In genomic region chr10:81349146-81349545, GRCm38 (mm10) we compare ENCODE assay signal across 8 mouse cellular contexts. TPM values are rescaled to one million over a fixed set of nuclear protein-coding genes. Genes with fewer than 3 reads are reported as not detected.
DNase-seq lines count a peak whose midpoint lies in the region; ATAC-seq lines count a peak whose summit lies in the region.

No protein-coding gene starts in this region.

- peaks cover 5% of the 10 kb centered on the region for H3K27me3 ChIP-seq in embryonic facial prominence, embryonic 11.5 days (ENCODE audit: control insufficient read depth, insufficient read depth, low read length)
- H3K27me3 ChIP-seq in hindbrain, embryonic 16.5 days (replicated peaks; ENCODE audit: control insufficient read depth, insufficient read depth, low read length) = peaks cover 16% of the 10 kb centered on the region
- peaks cover 20% of the 10 kb centered on the region for H3K27me3 ChIP-seq in liver, embryonic 13.5 days
- peaks cover 25% of the 10 kb centered on the region for H3K27me3 ChIP-seq in neural tube, embryonic 15.5 days (replicated peaks)

- no peaks in the 10 kb centered on the region for H3K9me3 ChIP-seq in embryonic facial prominence, embryonic 11.5 days (replicated peaks; ENCODE audit: control insufficient read depth, low read length)
- H3K9me3 ChIP-seq in hindbrain, embryonic 16.5 days (ENCODE audit: control insufficient read depth, low read length) = no peaks in the 10 kb centered on the region
- H3K9me3 ChIP-seq in liver, embryonic 13.5 days (replicated peaks) = no peaks in the 10 kb centered on the region
- no peaks in the 10 kb centered on the region for H3K9me3 ChIP-seq in neural tube, embryonic 15.5 days (replicated peaks)

- 3% methylated on average over 12 of the region's 12 CpGs for WGBS in embryonic facial prominence, embryonic 11.5 days
- 3% methylated on average over 12 of the region's 12 CpGs for WGBS in hindbrain, embryonic 16.5 days
- 6% methylated on average over 12 of the region's 12 CpGs for WGBS in liver, embryonic 13.5 days (ENCODE audit: insufficient replicate concordance)
- 5% methylated on average over 12 of the region's 12 CpGs for WGBS in neural tube, embryonic 15.5 days

- no peak for ATAC-seq in embryonic facial prominence, embryonic 11.5 days (replicated peaks; ENCODE audit: insufficient number of reproducible peaks, low FRiP score, low TSS enrichment, low read depth)
- ATAC-seq in hindbrain, embryonic 16.5 days = no peak
- peak; percentile 45 for ATAC-seq in liver, embryonic 13.5 days (ENCODE audit: low read depth)
- ATAC-seq in neural tube, embryonic 15.5 days (ENCODE audit: low FRiP score) = no peak

- peak overlapping the region; percentile 87 for H3K4me3 ChIP-seq in embryonic facial prominence, embryonic 11.5 days (ENCODE audit: low read depth, low read length)
- H3K4me3 ChIP-seq in hindbrain, embryonic 16.5 days (ENCODE audit: low read length) = no peak overlapping the region
- peak overlapping the region; percentile 90 for H3K4me3 ChIP-seq in liver, embryonic 13.5 days (replicated peaks)
- H3K4me3 ChIP-seq in neural tube, embryonic 15.5 days (replicated peaks) = peak overlapping the region; percentile 65

- no peak overlapping the region for H3K27ac ChIP-seq in embryonic facial prominence, embryonic 11.5 days (replicated peaks; ENCODE audit: low read depth, low read length)
- H3K27ac ChIP-seq in hindbrain, embryonic 16.5 days (ENCODE audit: low read depth, low read length) = no peak overlapping the region
- peak overlapping the region; percentile 93 for H3K27ac ChIP-seq in liver, embryonic 13.5 days
- no peak overlapping the region for H3K27ac ChIP-seq in neural tube, embryonic 15.5 days (replicated peaks)

- peak overlapping the region; percentile 87 for H3K9ac ChIP-seq in embryonic facial prominence, embryonic 11.5 days (replicated peaks; ENCODE audit: low read length)
- no peak overlapping the region for H3K9ac ChIP-seq in hindbrain, embryonic 16.5 days (ENCODE audit: low read depth, low read length)
- peak overlapping the region; percentile 96 for H3K9ac ChIP-seq in liver, embryonic 13.5 days
- 0 out of 2 replicates have a peak overlapping the region, but pooled peaks have one; percentile 29 for H3K9ac ChIP-seq in neural tube, embryonic 15.5 days (replicated peaks)

- peak; percentile 47 to 76 for DNase-seq in spleen, postnatal 10 days (ENCODE audit: low spot score in 2 of 2)
- no peak for DNase-seq in spleen, adult 12 weeks (ENCODE audit: low spot score)
- DNase-seq in embryonic facial prominence, embryonic 11.5 days (ENCODE audit: low spot score) = peak; percentile 35
- DNase-seq in liver, embryonic 13.5 days = peak; percentile 79
- DNase-seq in layer of hippocampus, adult 9-11 months = no peak
- no peak for DNase-seq in frontal cortex, postnatal 36 days (ENCODE audit: low spot score in 2 of 2)

- no peaks in the 10 kb centered on the region; the same call in none of the 2 replicates for H3K36me3 ChIP-seq in embryonic facial prominence, embryonic 11.5 days (replicated peaks; ENCODE audit: control insufficient read depth, insufficient read depth, low read depth, low read length)
- H3K36me3 ChIP-seq in hindbrain, embryonic 16.5 days (ENCODE audit: control insufficient read depth, insufficient read depth, low read length) = no peaks in the 10 kb centered on the region
- H3K36me3 ChIP-seq in liver, embryonic 13.5 days = peaks cover 14% of the 10 kb centered on the region
- H3K36me3 ChIP-seq in neural tube, embryonic 15.5 days = no peaks in the 10 kb centered on the region

- H3K4me2 ChIP-seq in embryonic facial prominence, embryonic 11.5 days (ENCODE audit: low read depth, low read length) = peak overlapping the region; percentile 40
- peak overlapping the region; percentile 90 for H3K4me2 ChIP-seq in hindbrain, embryonic 16.5 days (ENCODE audit: low read length)
- peak overlapping the region; percentile 98 for H3K4me2 ChIP-seq in liver, embryonic 13.5 days
- H3K4me2 ChIP-seq in neural tube, embryonic 15.5 days = peak overlapping the region; percentile 95

- peaks cover 6% of the 10 kb centered on the region for H3K4me1 ChIP-seq in embryonic facial prominence, embryonic 11.5 days (ENCODE audit: control insufficient read depth, insufficient read depth, low read length)
- H3K4me1 ChIP-seq in hindbrain, embryonic 16.5 days (ENCODE audit: control insufficient read depth, insufficient read depth, low read depth, low read length) = peaks cover 17% of the 10 kb centered on the region
- peaks cover 68% of the 10 kb centered on the region for H3K4me1 ChIP-seq in liver, embryonic 13.5 days (replicated peaks)
- H3K4me1 ChIP-seq in neural tube, embryonic 15.5 days = peaks cover 29% of the 10 kb centered on the region

RNA-seq across cellular contexts. Expression of gene Hmg20b, which starts 1.1 kb away (rescaled TPM):
- polyA plus RNA-seq in embryonic facial prominence, embryonic 11.5 days (2014; fragmentation: Nextera tagmentation; extraction: Ambion mirVana) = 97.9 and 103 TPM in 2 replicates
- 31.7 TPM in 2 replicates for polyA plus RNA-seq in hindbrain, embryonic 16.5 days (2015; fragmentation: Nextera tagmentation; extraction: Ambion mirVana)
- polyA plus RNA-seq in liver, embryonic 13.5 days (2015; fragmentation: Nextera tagmentation; extraction: Ambion mirVana) = 27.1 and 30.3 TPM in 2 replicates
- 31.0 and 48.9 TPM in 2 replicates for polyA plus RNA-seq in neural tube, embryonic 15.5 days (2015; fragmentation: Nextera tagmentation; extraction: Ambion mirVana)

RNA-seq across cellular contexts. Expression of gene Gipc3, which starts 6.1 kb away (rescaled TPM):
- not detected in 2 replicates for polyA plus RNA-seq in embryonic facial prominence, embryonic 11.5 days (2014; fragmentation: Nextera tagmentation; extraction: Ambion mirVana)
- polyA plus RNA-seq in hindbrain, embryonic 16.5 days (2015; fragmentation: Nextera tagmentation; extraction: Ambion mirVana) = not detected in 2 replicates
- polyA plus RNA-seq in liver, embryonic 13.5 days (2015; fragmentation: Nextera tagmentation; extraction: Ambion mirVana) = not detected in 2 replicates
- not detected in 2 replicates for polyA plus RNA-seq in neural tube, embryonic 15.5 days (2015; fragmentation: Nextera tagmentation; extraction: Ambion mirVana)

RNA-seq across cellular contexts. Expression of gene Mfsd12, which starts 8.1 kb away (rescaled TPM):
- polyA plus RNA-seq in embryonic facial prominence, embryonic 11.5 days (2014; fragmentation: Nextera tagmentation; extraction: Ambion mirVana) = 3.4 and 4.0 TPM in 2 replicates
- polyA plus RNA-seq in hindbrain, embryonic 16.5 days (2015; fragmentation: Nextera tagmentation; extraction: Ambion mirVana) = 17.5 and 19.0 TPM in 2 replicates
- polyA plus RNA-seq in liver, embryonic 13.5 days (2015; fragmentation: Nextera tagmentation; extraction: Ambion mirVana) = 12.5 and 13.1 TPM in 2 replicates
- polyA plus RNA-seq in neural tube, embryonic 15.5 days (2015; fragmentation: Nextera tagmentation; extraction: Ambion mirVana) = 22.9 and 29.4 TPM in 2 replicates

RNA-seq across cellular contexts. Expression of gene 4930404N11Rik, which starts 16.5 kb away (rescaled TPM):
- polyA plus RNA-seq in embryonic facial prominence, embryonic 11.5 days (2014; fragmentation: Nextera tagmentation; extraction: Ambion mirVana) = not detected in 2 replicates
- 0.49 and 1.1 TPM in 2 replicates for polyA plus RNA-seq in hindbrain, embryonic 16.5 days (2015; fragmentation: Nextera tagmentation; extraction: Ambion mirVana)
- 1.2 and 1.4 TPM in 2 replicates for polyA plus RNA-seq in liver, embryonic 13.5 days (2015; fragmentation: Nextera tagmentation; extraction: Ambion mirVana)
- 1.3 and 1.5 TPM in 2 replicates for polyA plus RNA-seq in neural tube, embryonic 15.5 days (2015; fragmentation: Nextera tagmentation; extraction: Ambion mirVana)

RNA-seq across cellular contexts. Expression of gene Tbxa2r, which starts 20.6 kb away (rescaled TPM):
- 1.4 and 2.1 TPM in 2 replicates for polyA plus RNA-seq in embryonic facial prominence, embryonic 11.5 days (2014; fragmentation: Nextera tagmentation; extraction: Ambion mirVana)
- 5.4 and 6.3 TPM in 2 replicates for polyA plus RNA-seq in hindbrain, embryonic 16.5 days (2015; fragmentation: Nextera tagmentation; extraction: Ambion mirVana)
- polyA plus RNA-seq in liver, embryonic 13.5 days (2015; fragmentation: Nextera tagmentation; extraction: Ambion mirVana) = 5.2 and 5.3 TPM in 2 replicates
- polyA plus RNA-seq in neural tube, embryonic 15.5 days (2015; fragmentation: Nextera tagmentation; extraction: Ambion mirVana) = 5.5 and 11.4 TPM in 2 replicates

Comparison
In these comparisons a context has a peak if more than half of its experiments do, and no peak if none do; other contexts are left out.
1. DNase-seq: peak in spleen, postnatal 10 days (2 of 2), embryonic facial prominence, embryonic 11.5 days (single experiment) and liver, embryonic 13.5 days (single experiment); none in spleen, adult 12 weeks (single experiment), layer of hippocampus, adult 9-11 months (single experiment) and frontal cortex, postnatal 36 days (0 of 2).
2. H3K4me2 ChIP-seq: peak in every context shown above with its lines; median percentile 98 in liver, embryonic 13.5 days; 95 in neural tube, embryonic 15.5 days; 90 in hindbrain, embryonic 16.5 days; 40 in embryonic facial prominence, embryonic 11.5 days.